Mouse (Mus musculus): ENCODE measurements around the gene Msi2.

Gene Msi2

GRCm38 (mm10) chr11:88485987-88486386, 232.3 kb downstream of the Msi2 start:
- in situ Hi-C loops (cut with MseI, MboI) = no loop called here

- in situ Hi-C loops (cut with MseI, MboI) = no loop called here
Measured at GRCm38 (mm10) chr11:88485088-88485487, 233.2 kb downstream of the Msi2 start.

GRCm38 (mm10) chr11:88484047-88484446, 234.3 kb downstream of the Msi2 start:
- in situ Hi-C loops (cut with MseI, MboI) = no loop called here

GRCm38 (mm10) chr11:88482636-88483035, 235.7 kb downstream of the Msi2 start:
- in situ Hi-C loops (cut with MseI, MboI) = no loop called here

GRCm38 (mm10) chr11:88482236-88482635, 236.1 kb downstream of the Msi2 start:
- in situ Hi-C loops (cut with MseI, MboI) = no loop called here

- in situ Hi-C loops (cut with MseI, MboI) = no loop called here
Measured at GRCm38 (mm10) chr11:88481602-88482161, 236.6 kb downstream of the Msi2 start.

- in situ Hi-C loops (cut with MseI, MboI) = no loop called here
Measured at GRCm38 (mm10) chr11:88481092-88481601, 237.2 kb downstream of the Msi2 start.

GRCm38 (mm10) chr11:88479498-88479897, 238.8 kb downstream of the Msi2 start:
- in situ Hi-C loops (cut with MseI, MboI) = no loop called here

GRCm38 (mm10) chr11:88474889-88475440, 243.3 kb downstream of the Msi2 start:
- in situ Hi-C loops (cut with MseI, MboI) = no loop called here

GRCm38 (mm10) chr11:88472731-88473130, 245.6 kb downstream of the Msi2 start:
- in situ Hi-C loops (cut with MseI, MboI) = no loop called here

- in situ Hi-C loops (cut with MseI, MboI) = no loop called here
Measured at GRCm38 (mm10) chr11:88471981-88472647, 246.2 kb downstream of the Msi2 start.

- in situ Hi-C loops (cut with MseI, MboI) = no loop called here
Measured at GRCm38 (mm10) chr11:88470599-88470998, 247.7 kb downstream of the Msi2 start.

- in situ Hi-C loops (cut with MseI, MboI) = no loop called here
Measured at GRCm38 (mm10) chr11:88468996-88469395, 249.3 kb downstream of the Msi2 start.

- in situ Hi-C loops (cut with MseI, MboI) = no loop called here
Measured at GRCm38 (mm10) chr11:88467498-88468245, 250.6 kb downstream of the Msi2 start.

GRCm38 (mm10) chr11:88463951-88464350, 254.4 kb downstream of the Msi2 start:
- in situ Hi-C loops (cut with MseI, MboI) = no loop called here

GRCm38 (mm10) chr11:88462789-88463188, 255.5 kb downstream of the Msi2 start:
- in situ Hi-C loops (cut with MseI, MboI) = no loop called here

GRCm38 (mm10) chr11:88461601-88462000, 256.7 kb downstream of the Msi2 start:
- in situ Hi-C loops (cut with MseI, MboI) = no loop called here

GRCm38 (mm10) chr11:88459946-88460736, 258.2 kb downstream of the Msi2 start:
- in situ Hi-C loops (cut with MseI, MboI) = no loop called here

- in situ Hi-C loops (cut with MseI, MboI) = no loop called here
Measured at GRCm38 (mm10) chr11:88457241-88457738, 261.0 kb downstream of the Msi2 start.

- in situ Hi-C loops (cut with MseI, MboI) = no loop called here
Measured at GRCm38 (mm10) chr11:88454867-88455806, 263.2 kb downstream of the Msi2 start.

Measured in mouse trophoblast stem cell (cell line).